Mouse (Mus musculus) limb, embryonic 13.5 days (tissue): ENCODE measurements around the gene Cnst. TPM values are rescaled to one million over a fixed set of nuclear protein-coding genes. Genes with fewer than 3 reads are reported as not detected.

Source experiments
- ATAC-seq: fragments of 200-750 bp; cut with Nextera tagmentation; 2 replicates; pipeline ENCODE4 v1.8.0; 2017; ENCODE audit warnings: low read depth, moderate number of reproducible peaks, moderate TSS enrichment; ENCODE audit not compliant: low FRiP score
- H3K27ac ChIP-seq: fragments of 300-500 bp; sonication (generic); 2 replicates; pipeline ENCODE4 v1.5.1; 2015; ENCODE audit warnings: inconsistent platforms, mild to moderate bottlenecking, moderate library complexity
- H3K27me3 ChIP-seq: fragments of 300-500 bp; sonication (generic); 2 replicates; pipeline ENCODE4 v1.6.1; 2015; ENCODE audit warnings: mild to moderate bottlenecking, inconsistent platforms
- H3K36me3 ChIP-seq: fragments of 300-500 bp; sonication (generic); 2 replicates; pipeline ENCODE4 v1.6.1; 2015; ENCODE audit warnings: inconsistent platforms, mild to moderate bottlenecking, moderate library complexity
- H3K4me1 ChIP-seq: fragments of 300-500 bp; sonication (generic); 2 replicates; pipeline ENCODE4 v1.6.1; 2015; ENCODE audit warnings: inconsistent platforms
- H3K4me2 ChIP-seq: fragments of 300-500 bp; sonication (generic); replicated peaks from 2 replicates; pipeline ENCODE4 v1.6.1; 2015; ENCODE audit warnings: inconsistent platforms, mild to moderate bottlenecking, moderate library complexity
- H3K4me3 ChIP-seq: fragments of 300-500 bp; sonication (generic); 2 replicates; pipeline ENCODE4 v1.5.1; 2015; ENCODE audit warnings: moderate library complexity, mild to moderate bottlenecking, inconsistent platforms
- H3K9ac ChIP-seq: fragments of 300-500 bp; sonication (generic); 2 replicates; pipeline ENCODE4 v1.6.1; 2015; ENCODE audit warnings: mild to moderate bottlenecking, inconsistent platforms
- H3K9me3 ChIP-seq: fragments of 300-500 bp; sonication (generic); 2 replicates; pipeline ENCODE4 v1.6.1; 2016; ENCODE audit warnings: inconsistent platforms
- WGBS: fragments of 180-500 bp; shearing (Covaris S2); methylation state at CpG from one replicate; pipeline ENCODE4 v1.1.7; 2015; 5-methylcytosine and 5-hydroxymethylcytosine counted together
- polyA plus RNA-seq: library from polyadenylated mRNA; unstranded; fragments of >200 nt; fragmentation: Nextera tagmentation; extraction: Ambion mirVana; gene quantifications from 2 replicates; pipeline ENCODE4 v1.2.1, GENCODE M21; 2015

Gene Cnst
- polyA plus RNA-seq, 1 experiment from 2014 or later: 18.6 TPM

DNA sequence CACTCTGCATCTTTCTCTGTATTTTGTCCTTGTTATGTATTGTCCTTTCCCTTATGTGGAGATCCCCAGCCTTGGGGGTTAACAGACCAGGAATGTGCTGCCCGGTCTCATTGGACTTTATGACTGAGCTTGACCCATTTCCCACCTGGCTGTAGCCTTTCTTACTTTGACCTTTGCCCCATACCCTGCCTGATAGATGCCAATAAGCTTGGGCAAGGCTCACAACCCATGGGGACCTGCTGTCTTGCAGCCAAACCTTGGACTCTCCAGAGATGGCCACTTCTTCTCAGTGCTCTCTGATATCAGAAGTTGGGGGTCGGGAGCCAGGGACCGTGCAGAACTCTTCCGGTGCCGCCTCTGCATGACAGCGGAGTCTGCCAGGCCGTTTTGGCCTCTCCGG lies 62.4 kb downstream of the Cnst start:
- Histone ChIP-seq H3K4me2 (no peak overlapping the region), H3K36me3 (peaks cover 21% of the 10 kb centered on the region), H3K27me3 (no peaks in the 10 kb centered on the region), H3K4me3 (no peak overlapping the region), H3K9me3 (no peaks in the 10 kb centered on the region), H3K27ac (no peak overlapping the region), H3K9ac (no peak overlapping the region), H3K4me1 (peaks cover 17% of the 10 kb centered on the region)
- no peak for ATAC-seq
- WGBS: 88% methylated on average over 8 of the region's 8 CpGs

GRCm38 (mm10) chr1:179609724-179610505 lies 63.7 kb downstream of the Cnst start:
- ATAC-seq: peak; percentile 30; the same call in 1 of the 2 replicates
- H3K9me3 ChIP-seq: no peaks in the 10 kb centered on the region
- H3K9ac ChIP-seq: no peak overlapping the region
- H3K27ac ChIP-seq: no peak overlapping the region
- no peak overlapping the region for H3K4me2 ChIP-seq
- H3K4me1 ChIP-seq: peaks cover 26% of the 10 kb centered on the region
- peaks cover 28% of the 10 kb centered on the region for H3K36me3 ChIP-seq
- 62% methylated on average over 26 of the region's 26 CpGs for WGBS
- H3K27me3 ChIP-seq: no peaks in the 10 kb centered on the region
- H3K4me3 ChIP-seq: no peak overlapping the region

GRCm38 (mm10) chr1:179611182-179611581 lies 65.0 kb downstream of the Cnst start:
- WGBS: 54% methylated on average over 5 of the region's 5 CpGs
- no peak overlapping the region for H3K9ac ChIP-seq
- H3K9me3 ChIP-seq: no peaks in the 10 kb centered on the region
- peaks cover 26% of the 10 kb centered on the region for H3K4me1 ChIP-seq
- H3K27me3 ChIP-seq: no peaks in the 10 kb centered on the region
- H3K27ac ChIP-seq: no peak overlapping the region
- H3K4me2 ChIP-seq: no peak overlapping the region
- peaks cover 28% of the 10 kb centered on the region for H3K36me3 ChIP-seq
- H3K4me3 ChIP-seq: no peak overlapping the region
- ATAC-seq: no peak

DNA sequence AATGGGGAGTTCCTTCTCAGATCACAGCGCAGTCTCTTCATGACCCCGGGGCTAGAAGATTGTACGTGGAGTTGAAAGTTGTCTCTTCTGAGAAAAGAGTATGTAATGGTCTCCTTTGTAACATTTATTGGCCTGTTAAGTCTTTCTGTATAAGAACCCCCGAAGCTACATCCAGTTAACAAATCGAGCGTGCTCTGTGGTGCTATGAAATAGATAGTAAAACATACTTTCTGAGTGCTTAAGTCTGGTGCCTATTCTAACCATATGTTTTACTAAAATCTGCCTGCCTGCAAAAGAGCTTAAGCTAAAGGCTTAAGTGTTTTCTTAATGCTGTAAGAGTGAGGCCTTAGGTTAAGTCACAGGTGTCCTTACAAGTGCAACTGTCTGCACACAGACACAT lies 66.2 kb downstream of the Cnst start:
- no peaks in the 10 kb centered on the region for H3K27me3 ChIP-seq
- H3K4me1 ChIP-seq: peaks cover 26% of the 10 kb centered on the region
- H3K4me2 ChIP-seq: no peak overlapping the region; the same call in 1 of the 2 replicates
- WGBS: 31% methylated on average over 6 of the region's 6 CpGs
- peaks cover 28% of the 10 kb centered on the region for H3K36me3 ChIP-seq
- no peak overlapping the region for H3K9ac ChIP-seq
- H3K9me3 ChIP-seq: no peaks in the 10 kb centered on the region
- 0 out of 2 replicates have a peak overlapping the region, but pooled peaks have one; percentile 16 for H3K27ac ChIP-seq
- no peak overlapping the region for H3K4me3 ChIP-seq
- peak; percentile 55; the same call in 1 of the 2 replicates for ATAC-seq

- peak; percentile 57 for ATAC-seq
- Histone ChIP-seq H3K36me3 (peaks cover 26% of the 10 kb centered on the region), H3K4me2 (peak overlapping the region; percentile 31), H3K4me1 (peaks cover 26% of the 10 kb centered on the region), H3K4me3 (no peak overlapping the region), H3K9ac (no peak overlapping the region), H3K27ac (peak overlapping the region; percentile 65; the same call in 1 of the 2 replicates), H3K9me3 (no peaks in the 10 kb centered on the region), H3K27me3 (no peaks in the 10 kb centered on the region)
- WGBS: 32% methylated on average over 9 of the region's 9 CpGs
Measured at GRCm38 (mm10) chr1:179612986-179613505, 66.9 kb downstream of the Cnst start.

DNA sequence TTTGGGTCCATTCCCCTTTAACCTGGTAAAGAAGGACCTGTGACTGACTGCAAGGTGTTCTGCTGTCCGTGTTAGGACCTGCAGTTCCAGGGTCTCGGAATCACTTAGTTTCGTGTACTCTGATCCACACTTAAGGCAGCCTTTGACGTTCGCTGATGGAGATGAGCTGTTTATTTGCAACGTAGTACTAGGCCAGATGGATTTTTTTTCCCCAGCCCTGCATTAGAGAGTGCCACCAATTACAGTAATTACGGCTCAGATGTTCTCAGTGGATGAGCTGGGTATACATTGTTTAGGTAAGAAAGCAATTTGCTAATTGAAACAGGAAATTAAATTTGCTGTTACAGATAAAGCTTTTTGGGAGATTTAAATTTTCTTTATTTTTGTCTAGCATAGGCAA lies 71.3 kb downstream of the Cnst start:
- Histone ChIP-seq H3K9ac (no peak overlapping the region), H3K27me3 (no peaks in the 10 kb centered on the region), H3K4me3 (no peak overlapping the region), H3K36me3 (peaks cover 13% of the 10 kb centered on the region), H3K27ac (no peak overlapping the region), H3K9me3 (no peaks in the 10 kb centered on the region), H3K4me2 (no peak overlapping the region), H3K4me1 (peaks cover 20% of the 10 kb centered on the region)
- no peak for ATAC-seq
- 75% methylated on average over 7 of the region's 7 CpGs for WGBS

GRCm38 (mm10) chr1:179622665-179623064 lies 76.5 kb downstream of the Cnst start:
- no peaks in the 10 kb centered on the region for H3K4me1 ChIP-seq
- H3K9ac ChIP-seq: no peak overlapping the region
- WGBS: 93% methylated on average over 12 of the region's 12 CpGs
- no peak overlapping the region for H3K4me3 ChIP-seq
- no peaks in the 10 kb centered on the region for H3K27me3 ChIP-seq
- H3K9me3 ChIP-seq: no peaks in the 10 kb centered on the region
- H3K27ac ChIP-seq: no peak overlapping the region
- ATAC-seq: no peak
- H3K36me3 ChIP-seq: peaks cover 41% of the 10 kb centered on the region
- no peak overlapping the region for H3K4me2 ChIP-seq

DNA sequence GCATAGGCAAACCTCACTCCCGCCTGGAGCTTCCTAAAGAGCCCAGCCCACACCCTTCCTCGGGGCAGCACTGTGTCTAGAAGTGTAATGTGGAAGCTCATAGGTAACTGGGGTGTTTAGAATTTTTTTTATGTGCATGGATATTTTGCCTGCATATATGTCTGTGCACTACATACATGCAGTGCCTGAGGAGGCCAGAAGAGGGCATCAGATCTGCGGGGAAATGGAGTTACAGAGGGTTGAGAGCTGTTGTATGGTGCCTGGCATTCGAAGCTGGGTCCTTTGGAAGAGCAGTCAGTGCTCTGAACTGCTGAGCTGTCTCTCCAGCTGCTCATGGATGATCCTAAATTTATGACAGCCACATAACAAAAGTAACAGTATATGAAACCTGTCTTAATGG lies 77.5 kb downstream of the Cnst start:
- 56% methylated on average over 4 of the region's 4 CpGs for WGBS
- ATAC-seq: no peak
- peaks cover 7% of the 10 kb centered on the region for H3K4me1 ChIP-seq
- no peak overlapping the region for H3K9ac ChIP-seq
- H3K4me3 ChIP-seq: no peak overlapping the region
- H3K27me3 ChIP-seq: no peaks in the 10 kb centered on the region
- H3K36me3 ChIP-seq: peaks cover 41% of the 10 kb centered on the region
- H3K4me2 ChIP-seq: no peak overlapping the region
- no peaks in the 10 kb centered on the region for H3K9me3 ChIP-seq
- no peak overlapping the region for H3K27ac ChIP-seq

- 63% methylated on average over 4 of the region's 4 CpGs for WGBS
- H3K27ac ChIP-seq: no peak overlapping the region
- no peaks in the 10 kb centered on the region for H3K9me3 ChIP-seq
- no peak for ATAC-seq
- peaks cover 40% of the 10 kb centered on the region for H3K36me3 ChIP-seq
- no peak overlapping the region for H3K4me3 ChIP-seq
- no peak overlapping the region for H3K4me2 ChIP-seq
- H3K9ac ChIP-seq: no peak overlapping the region
- no peaks in the 10 kb centered on the region for H3K27me3 ChIP-seq
- H3K4me1 ChIP-seq: peaks cover 9% of the 10 kb centered on the region
Measured at GRCm38 (mm10) chr1:179624354-179624753, 78.2 kb downstream of the Cnst start.

DNA sequence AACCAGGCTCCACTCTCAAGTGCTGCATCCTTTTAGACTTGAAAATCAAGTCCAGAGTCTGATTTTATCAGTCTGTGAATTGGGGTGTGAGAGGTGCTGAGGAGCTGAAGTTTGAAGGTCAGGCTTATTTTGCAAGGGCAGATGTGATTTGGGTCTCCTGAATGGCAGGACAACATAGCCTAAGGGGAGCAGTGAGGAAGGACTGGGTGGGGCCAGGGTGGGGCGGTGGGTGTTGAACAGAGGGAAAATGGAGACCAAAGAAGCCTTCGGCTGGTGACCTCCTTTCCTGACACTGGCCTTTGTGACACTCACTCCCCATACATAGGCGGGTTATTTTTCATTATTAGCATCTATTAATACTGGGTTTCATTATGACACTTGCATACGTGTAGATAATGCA lies 81.7 kb downstream of the Cnst start:
- 87% methylated on average over 4 of the region's 4 CpGs for WGBS

DNA sequence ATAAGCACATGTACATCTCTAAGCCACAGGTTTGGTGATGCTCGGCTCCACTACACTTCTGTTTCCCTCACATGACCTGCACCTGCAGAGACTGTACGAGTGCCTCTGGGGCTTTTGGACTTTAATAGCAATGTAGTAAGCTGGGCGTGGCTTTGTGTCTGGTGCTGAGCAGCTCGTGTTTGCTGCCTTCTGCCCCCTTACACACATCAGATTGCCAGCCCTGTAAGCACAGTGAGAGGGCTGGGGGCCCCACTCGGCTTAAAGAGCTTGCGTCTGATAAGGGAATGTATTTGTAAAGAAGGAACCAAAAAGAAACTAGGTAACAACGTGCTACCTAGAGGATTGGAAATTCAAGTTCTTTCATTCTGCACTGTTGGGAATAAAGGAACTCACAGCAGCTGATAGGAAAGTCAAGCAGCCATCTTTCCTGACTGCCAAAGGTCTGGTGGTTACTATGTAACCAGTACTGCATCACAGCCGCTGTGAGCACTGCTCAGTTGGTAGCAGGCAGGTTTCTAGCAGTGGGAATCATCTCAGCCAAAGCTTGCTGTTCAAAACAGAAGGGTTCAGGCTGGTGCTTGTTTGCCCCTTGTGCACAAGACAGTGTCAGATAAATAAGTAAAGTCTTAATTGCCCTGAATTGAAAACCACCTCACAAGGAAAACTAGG lies 82.4 kb downstream of the Cnst start:
- no peaks in the 10 kb centered on the region for H3K9me3 ChIP-seq
- no peak overlapping the region for H3K4me3 ChIP-seq
- 53% methylated on average over 8 of the region's 8 CpGs for WGBS
- H3K4me1 ChIP-seq: peaks cover 9% of the 10 kb centered on the region
- H3K4me2 ChIP-seq: no peak overlapping the region
- ATAC-seq: no peak
- H3K9ac ChIP-seq: no peak overlapping the region
- H3K36me3 ChIP-seq: peaks cover 26% of the 10 kb centered on the region
- H3K27ac ChIP-seq: no peak overlapping the region
- H3K27me3 ChIP-seq: no peaks in the 10 kb centered on the region

More for the DNA sequence above, 81.7 kb downstream of the Cnst start:
- Histone ChIP-seq H3K4me2 (no peak overlapping the region), H3K9ac (no peak overlapping the region), H3K27ac (no peak overlapping the region), H3K9me3 (no peaks in the 10 kb centered on the region), H3K36me3 (peaks cover 31% of the 10 kb centered on the region), H3K4me1 (peaks cover 9% of the 10 kb centered on the region), H3K27me3 (no peaks in the 10 kb centered on the region), H3K4me3 (no peak overlapping the region)
- no peak for ATAC-seq

- Histone ChIP-seq H3K4me3 (no peak overlapping the region), H3K36me3 (peaks cover 19% of the 10 kb centered on the region), H3K9ac (no peak overlapping the region), H3K9me3 (no peaks in the 10 kb centered on the region), H3K4me1 (peaks cover 9% of the 10 kb centered on the region), H3K27ac (no peak overlapping the region), H3K27me3 (no peaks in the 10 kb centered on the region), H3K4me2 (no peak overlapping the region)
- no peak for ATAC-seq
- WGBS: 88% methylated on average over 5 of the region's 5 CpGs
Measured at GRCm38 (mm10) chr1:179629276-179629675, 83.1 kb downstream of the Cnst start.
